Mouse (Mus musculus) heart, postnatal 0 days (tissue): Measurements from ENCODE around the gene Plcl2.

Experiments used
- CTCF ChIP-seq: IDR thresholded peaks from 2 replicates; pipeline ENCODE4 v1.5.1; 2016; ENCODE audit warnings: antibody characterized with exemption, control low read depth, low read depth
- EP300 ChIP-seq: IDR thresholded peaks from 2 replicates; pipeline ENCODE4 v1.6.1; 2016; ENCODE audit warnings: antibody characterized with exemption, low read depth

- TF ChIP-seq EP300 = no peak
- no peak for TF ChIP-seq CTCF
These were observed 10.0 kb upstream of the Plcl2 start for GRCm38 (mm10) chr17:50499091-50499790.
